Mouse (Mus musculus) kidney, embryonic 14.5 days (tissue): ENCODE measurements around the gene Slc7a11. TPM values are rescaled to one million over a fixed set of nuclear protein-coding genes. Genes with fewer than 3 reads are reported as not detected.

ENCODE experiments used
- ATAC-seq: fragments of 200-750 bp; cut with Nextera tagmentation; 2 replicates; pipeline ENCODE4 v1.8.0; 2017; ENCODE audit warnings: moderate number of reproducible peaks, mild to moderate bottlenecking, moderate TSS enrichment, moderate library complexity; ENCODE audit not compliant: low FRiP score, low TSS enrichment
- H3K27ac ChIP-seq: fragments of 300-500 bp; sonication (generic); 2 replicates; pipeline ENCODE4 v1.5.1; 2014; ENCODE audit warnings: low read depth, mild to moderate bottlenecking, low read length, moderate library complexity, mixed read lengths
- H3K27me3 ChIP-seq: fragments of 300-500 bp; sonication (generic); 2 replicates; pipeline ENCODE4 v1.6.1; 2014; ENCODE audit warnings: mild to moderate bottlenecking, low read length; ENCODE audit not compliant: control insufficient read depth, insufficient read depth
- H3K36me3 ChIP-seq: fragments of 300-500 bp; sonication (generic); 2 replicates; pipeline ENCODE4 v1.6.1; 2014; ENCODE audit warnings: low read length, mixed read lengths; ENCODE audit not compliant: control insufficient read depth, insufficient read depth
- H3K4me1 ChIP-seq: fragments of 300-500 bp; sonication (generic); 2 replicates; pipeline ENCODE4 v1.6.1; 2014; ENCODE audit warnings: low read length, mixed read lengths; ENCODE audit not compliant: control insufficient read depth, insufficient read depth
- H3K4me2 ChIP-seq: fragments of 300-500 bp; sonication (generic); replicated peaks from 2 replicates; pipeline ENCODE4 v1.6.1; 2014; ENCODE audit warnings: low read depth, mild to moderate bottlenecking, low read length
- H3K4me3 ChIP-seq: fragments of 300-500 bp; sonication (generic); 2 replicates; pipeline ENCODE4 v1.5.1; 2014; ENCODE audit warnings: mild to moderate bottlenecking, low read length
- H3K9ac ChIP-seq: fragments of 300-500 bp; sonication (generic); 2 replicates; pipeline ENCODE4 v1.6.1; 2014; ENCODE audit warnings: low read depth, mild to moderate bottlenecking, low read length, moderate library complexity
- H3K9me3 ChIP-seq: fragments of 300-500 bp; sonication (generic); 2 replicates; pipeline ENCODE4 v1.6.1; 2016; ENCODE audit warnings: low read length; ENCODE audit not compliant: control insufficient read depth
- whole genome bisulfite sequencing: fragments of 180-500 bp; shearing (Covaris S2); extraction: QIAGEN DNeasy Blood & Tissue Kit; methylation state at CpG from one replicate; pipeline ENCODE4 v1.1.7; 2014; 5-methylcytosine and 5-hydroxymethylcytosine counted together
- polyA plus RNA-seq: library from polyadenylated mRNA; unstranded; fragments of >200 nt; fragmentation: Nextera tagmentation; extraction: Ambion mirVana; gene quantifications from 2 replicates; pipeline ENCODE4 v1.2.1, GENCODE M21; 2014

Gene Slc7a11
- polyA plus RNA-seq, 1 experiment from 2014 or later: 0.58 TPM

DNA sequence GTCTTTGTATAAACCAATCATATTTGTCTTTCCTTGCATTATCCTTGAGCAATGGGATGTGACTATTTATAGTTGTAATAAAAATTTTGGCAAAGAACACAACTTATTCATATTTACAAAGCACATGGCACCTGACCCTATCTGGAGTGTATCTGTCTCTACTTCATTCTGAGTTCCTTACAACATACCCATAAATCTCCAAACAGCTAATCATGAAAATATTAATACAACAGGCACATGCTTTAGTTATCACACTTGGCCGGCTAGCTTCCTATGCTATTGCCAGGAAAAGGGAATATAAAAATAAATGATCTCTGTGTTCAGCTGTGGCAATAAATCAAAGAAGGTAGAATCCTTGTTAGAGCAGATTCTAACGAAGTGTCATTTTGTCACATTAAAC lies 257.5 kb downstream of the Slc7a11 start:
- Histone ChIP-seq H3K27ac (no peak overlapping the region), H3K4me2 (no peak overlapping the region), H3K36me3 (no peaks in the 10 kb centered on the region), H3K9ac (no peak overlapping the region), H3K9me3 (no peaks in the 10 kb centered on the region), H3K27me3 (no peaks in the 10 kb centered on the region), H3K4me1 (no peaks in the 10 kb centered on the region), H3K4me3 (no peak overlapping the region)
- 61% methylated on average over 2 of the region's 2 CpGs for whole genome bisulfite sequencing
- ATAC-seq: no peak

DNA sequence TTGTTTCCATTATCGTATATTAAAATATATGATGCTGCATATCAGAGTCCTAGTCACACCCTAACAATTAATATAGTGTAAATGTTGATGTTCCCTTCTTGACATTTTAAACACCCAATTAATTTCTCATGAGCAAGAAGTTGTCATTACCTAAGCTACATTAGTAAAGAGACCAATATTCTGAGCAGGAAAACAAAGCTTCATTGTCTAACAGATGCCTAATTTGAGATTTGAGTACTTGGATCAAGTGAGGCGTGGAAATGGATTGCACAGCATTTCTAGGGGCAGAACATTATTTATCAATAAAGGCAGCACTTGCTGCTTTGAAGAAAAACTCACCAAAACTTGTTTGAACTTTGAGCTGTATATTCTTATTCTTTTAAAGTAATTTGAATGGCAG lies 282.7 kb downstream of the Slc7a11 start:
- no peak overlapping the region for H3K4me3 ChIP-seq
- no peaks in the 10 kb centered on the region for H3K9me3 ChIP-seq
- no peak overlapping the region for H3K9ac ChIP-seq
- WGBS: 83% methylated on average over 2 of the region's 2 CpGs
- no peaks in the 10 kb centered on the region for H3K36me3 ChIP-seq
- H3K4me2 ChIP-seq: no peak overlapping the region
- H3K27ac ChIP-seq: no peak overlapping the region
- no peaks in the 10 kb centered on the region for H3K4me1 ChIP-seq
- ATAC-seq: no peak
- no peaks in the 10 kb centered on the region for H3K27me3 ChIP-seq

DNA sequence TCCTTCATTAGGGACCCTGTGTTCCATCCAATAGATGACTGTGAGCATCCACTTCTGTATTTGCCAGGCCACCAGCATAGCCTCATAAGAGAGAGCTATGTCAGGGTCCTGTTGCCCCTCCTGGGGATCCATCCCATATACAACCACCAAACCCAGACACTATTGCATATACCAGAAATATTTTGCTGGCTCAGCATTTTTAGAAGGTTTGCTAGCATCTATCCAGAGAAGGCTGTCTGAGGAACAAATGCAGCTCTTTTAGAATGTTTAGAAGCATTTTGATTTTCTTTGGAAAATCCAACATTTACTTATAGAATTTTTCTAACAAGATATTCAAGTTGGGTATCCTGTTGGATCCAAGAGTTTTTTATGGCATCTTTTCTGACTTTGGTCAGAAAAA lies 299.3 kb downstream of the Slc7a11 start:
- Histone ChIP-seq H3K9me3 (no peaks in the 10 kb centered on the region), H3K4me3 (no peak overlapping the region), H3K27me3 (no peaks in the 10 kb centered on the region), H3K27ac (no peak overlapping the region), H3K9ac (no peak overlapping the region), H3K36me3 (no peaks in the 10 kb centered on the region), H3K4me1 (no peaks in the 10 kb centered on the region), H3K4me2 (no peak overlapping the region)
- no peak for ATAC-seq

- Histone ChIP-seq H3K27me3 (no peaks in the 10 kb centered on the region), H3K9me3 (no peaks in the 10 kb centered on the region), H3K36me3 (no peaks in the 10 kb centered on the region), H3K9ac (no peak overlapping the region), H3K4me1 (no peaks in the 10 kb centered on the region), H3K27ac (no peak overlapping the region), H3K4me2 (no peak overlapping the region), H3K4me3 (no peak overlapping the region)
- no peak for ATAC-seq
- 85% methylated on average over 3 of the region's 3 CpGs for whole genome bisulfite sequencing
Observed at GRCm38 (mm10) chr3:50138319-50138718, 305.1 kb downstream of the Slc7a11 start.

GRCm38 (mm10) chr3:50132204-50132603 lies 311.2 kb downstream of the Slc7a11 start:
- Histone ChIP-seq H3K9ac (no peak overlapping the region), H3K4me1 (no peaks in the 10 kb centered on the region), H3K36me3 (no peaks in the 10 kb centered on the region), H3K4me2 (no peak overlapping the region), H3K9me3 (no peaks in the 10 kb centered on the region), H3K27me3 (no peaks in the 10 kb centered on the region), H3K4me3 (no peak overlapping the region), H3K27ac (no peak overlapping the region)
- ATAC-seq: no peak
- WGBS: 89% methylated on average over 5 of the region's 5 CpGs

- 91% methylated on average over 2 of the region's 2 CpGs for WGBS
- no peak overlapping the region for H3K4me3 ChIP-seq
- no peak for ATAC-seq
Observed at GRCm38 (mm10) chr3:50130319-50130718, 313.1 kb downstream of the Slc7a11 start.

GRCm38 (mm10) chr3:50121001-50121400 lies 322.4 kb downstream of the Slc7a11 start:
- H3K4me3 ChIP-seq: no peak overlapping the region
- ATAC-seq: no peak
- WGBS: 53% methylated on average over 1 of the region's 1 CpGs

More at GRCm38 (mm10) chr3:50130319-50130718, 313.1 kb downstream of the Slc7a11 start:
- no peaks in the 10 kb centered on the region for H3K36me3 ChIP-seq
- no peaks in the 10 kb centered on the region for H3K9me3 ChIP-seq
- H3K4me1 ChIP-seq: no peaks in the 10 kb centered on the region
- H3K4me2 ChIP-seq: no peak overlapping the region
- no peak overlapping the region for H3K27ac ChIP-seq
- H3K9ac ChIP-seq: no peak overlapping the region
- H3K27me3 ChIP-seq: no peaks in the 10 kb centered on the region

GRCm38 (mm10) chr3:50116266-50116665 lies 327.1 kb downstream of the Slc7a11 start:
- Histone ChIP-seq H3K4me1 (no peaks in the 10 kb centered on the region), H3K36me3 (no peaks in the 10 kb centered on the region), H3K27me3 (no peaks in the 10 kb centered on the region), H3K9ac (no peak overlapping the region), H3K4me2 (no peak overlapping the region), H3K9me3 (no peaks in the 10 kb centered on the region), H3K4me3 (no peak overlapping the region), H3K27ac (no peak overlapping the region)
- 51% methylated on average over 1 of the region's 1 CpGs for WGBS
- no peak for ATAC-seq

More at GRCm38 (mm10) chr3:50121001-50121400, 322.4 kb downstream of the Slc7a11 start:
- no peaks in the 10 kb centered on the region for H3K36me3 ChIP-seq
- H3K27me3 ChIP-seq: no peaks in the 10 kb centered on the region
- H3K27ac ChIP-seq: no peak overlapping the region
- H3K9me3 ChIP-seq: no peaks in the 10 kb centered on the region
- H3K4me1 ChIP-seq: no peaks in the 10 kb centered on the region
- H3K9ac ChIP-seq: no peak overlapping the region
- H3K4me2 ChIP-seq: no peak overlapping the region

DNA sequence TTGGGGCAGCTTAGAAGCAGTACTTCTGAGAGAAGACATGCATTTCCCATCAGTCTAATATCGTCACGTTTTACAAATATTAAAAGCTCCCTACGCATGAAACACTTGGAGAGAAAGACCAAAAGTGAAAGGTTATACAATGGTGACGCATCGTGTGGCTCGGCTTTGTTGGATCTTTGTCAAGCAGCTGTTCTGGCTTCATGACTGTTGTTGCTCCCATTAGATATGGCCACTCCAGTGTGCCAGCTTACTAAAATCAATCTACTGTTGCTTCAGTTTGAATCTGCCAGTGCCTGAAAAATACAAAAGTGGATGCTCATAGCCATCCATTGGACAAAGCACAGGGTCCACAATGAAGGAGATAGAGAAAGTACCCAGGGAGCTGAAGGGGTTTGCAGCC lies 337.9 kb downstream of the Slc7a11 start:
- no peak for ATAC-seq
- no peak overlapping the region for H3K27ac ChIP-seq
- WGBS: 89% methylated on average over 6 of the region's 6 CpGs

More for the DNA sequence above, 337.9 kb downstream of the Slc7a11 start:
- H3K9me3 ChIP-seq: no peaks in the 10 kb centered on the region
- no peaks in the 10 kb centered on the region for H3K27me3 ChIP-seq
- H3K4me1 ChIP-seq: no peaks in the 10 kb centered on the region
- no peak overlapping the region for H3K9ac ChIP-seq
- H3K36me3 ChIP-seq: no peaks in the 10 kb centered on the region
- H3K4me3 ChIP-seq: no peak overlapping the region
- no peak overlapping the region for H3K4me2 ChIP-seq
